Mouse (Mus musculus): Measurements from ENCODE around the gene Agbl3.

GRCm38 (mm10) chr6:34903851-34904250 lies 123.6 kb downstream of the Agbl3 start:
- TF ChIP-seq CTCF (IDR thresholded peaks at IDR 0.05; ENCODE audit: control insufficient read depth, insufficient read depth, low read length) (no peak), POLR2A (IDR thresholded peaks at IDR 0.05; ENCODE audit: borderline replicate concordance, control insufficient read depth, low read depth, low read length) (no peak)
